Mouse (Mus musculus) brain, embryonic 14.5 days (tissue): ENCODE data around the gene Arap1.

ENCODE experiments used
- CTCF ChIP-seq: fragments of 200-500 bp; IDR thresholded peaks from 2 replicates; pipeline ENCODE4 v1.5.1; 2012; ENCODE audit warnings: inconsistent platforms, mild to moderate bottlenecking, moderate library complexity, borderline replicate concordance; ENCODE audit not compliant: insufficient read depth, insufficient read length; ENCODE audit errors: extremely low read depth
- POLR2A ChIP-seq: fragments of 200-500 bp; IDR thresholded peaks from 2 replicates; pipeline ENCODE4 v1.6.1; 2012; ENCODE audit warnings: mild to moderate bottlenecking, inconsistent platforms, borderline replicate concordance; ENCODE audit not compliant: poor library complexity, insufficient read depth, insufficient read length, severe bottlenecking; ENCODE audit errors: extremely low read depth

DNA sequence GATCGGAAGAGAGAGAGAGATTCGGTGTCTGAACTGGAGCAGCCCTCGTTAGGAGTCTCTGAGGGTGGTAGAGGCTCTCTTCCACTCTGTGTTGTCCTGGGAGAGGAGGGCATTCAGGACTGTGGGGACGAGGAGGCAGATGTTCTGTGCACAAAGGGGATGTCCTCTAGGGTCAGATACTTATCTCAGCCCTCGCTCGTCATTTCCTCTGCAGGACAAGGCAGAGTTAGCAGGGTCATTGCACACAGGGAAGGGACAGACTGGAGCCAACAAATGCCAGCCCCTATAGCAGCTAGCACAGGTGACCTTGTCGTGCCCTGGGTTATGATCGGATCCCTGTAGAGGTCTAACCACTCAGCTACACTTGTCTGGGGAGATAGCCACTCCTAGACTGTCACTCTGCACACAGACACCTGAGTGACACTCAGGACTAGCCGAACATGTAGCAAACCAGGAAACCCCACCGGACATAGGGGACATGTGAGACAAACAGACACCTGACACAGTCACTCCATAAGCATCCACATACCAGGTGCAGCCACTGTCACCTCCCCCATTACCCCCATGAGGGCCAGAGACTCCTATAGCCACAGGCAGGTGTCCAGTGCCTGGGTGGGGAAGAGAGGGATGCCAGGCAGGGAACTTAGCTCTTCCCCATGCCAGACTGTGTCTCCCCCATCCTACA, 112.2 kb downstream of the Arap1 start:
- no peak for TF ChIP-seq CTCF
- TF ChIP-seq POLR2A: no peak
